Mouse (Mus musculus) liver, adult 2 months (tissue): ENCODE measurements around the gene Gm7544. TPM values are rescaled to one million over a fixed set of nuclear protein-coding genes. Genes with fewer than 3 reads are reported as not detected.
A peak's percentile ranks its signal among the peaks of the same experiment; 100 is the strongest.
"Not testable (repeated sequence)": the region's sequence is repeated elsewhere in the genome, so short reads cannot be mapped to it uniquely, and the experiment has no call there.

Experiments
- DNase-seq: peaks from one replicate; pipeline ENCODE4 v3.0.0-alpha.2; 2011; ENCODE audit warnings: low read depth, low spot score; ENCODE audit errors: extremely low read depth
- H3K27ac ChIP-seq: fragments of 200-500 bp; replicated peaks from 2 replicates; pipeline ENCODE4 v1.5.1; 2012; ENCODE audit warnings: low read depth, mild to moderate bottlenecking, control low read depth, inconsistent platforms, low read length; ENCODE audit not compliant: insufficient read depth
- H3K27me3 ChIP-seq: fragments of 200-500 bp; 2 replicates; pipeline ENCODE4 v1.6.1; 2012; ENCODE audit warnings: mild to moderate bottlenecking, moderate library complexity, low read length, inconsistent platforms; ENCODE audit not compliant: control insufficient read depth, insufficient read depth
- H3K36me3 ChIP-seq: fragments of 200-500 bp; 2 replicates; pipeline ENCODE4 v1.6.1; 2012; ENCODE audit warnings: low read length, inconsistent platforms; ENCODE audit not compliant: control insufficient read depth, insufficient read depth
- H3K4me1 ChIP-seq: fragments of 200-500 bp; 2 replicates; pipeline ENCODE4 v1.6.1; 2011; ENCODE audit warnings: low read length; ENCODE audit not compliant: control insufficient read depth, insufficient read depth
- H3K4me3 ChIP-seq: fragments of 200-500 bp; 2 replicates; pipeline ENCODE4 v1.5.1; 2011; ENCODE audit warnings: low read depth, mild to moderate bottlenecking, control low read depth, low read length, moderate library complexity; ENCODE audit not compliant: insufficient read depth
- H3K79me2 ChIP-seq: fragments of 200-500 bp; 2 replicates; pipeline ENCODE4 v1.6.1; 2012; ENCODE audit warnings: inconsistent platforms, mild to moderate bottlenecking, low read length, moderate library complexity; ENCODE audit not compliant: control insufficient read depth, insufficient read depth
- H3K9ac ChIP-seq: fragments of 200-500 bp; 2 replicates; pipeline ENCODE4 v1.6.1; 2012; ENCODE audit warnings: low read depth, mild to moderate bottlenecking, control low read depth, inconsistent platforms, low read length
- CTCF ChIP-seq: fragments of 200-500 bp; IDR thresholded peaks from 2 replicates; pipeline ENCODE4 v1.5.1; 2011; ENCODE audit warnings: low read depth, low read length, control low read depth
- POLR2A ChIP-seq: fragments of 200-500 bp; IDR thresholded peaks from 2 replicates; pipeline ENCODE4 v1.6.1; 2011; ENCODE audit warnings: low read length, control low read depth; ENCODE audit not compliant: insufficient read depth; ENCODE audit errors: extremely low read depth
- WGBS: fragments of 180-500 bp; shearing (Covaris S2); methylation state at CpG from one replicate; pipeline ENCODE4 v1.1.7; 2018; 5-methylcytosine and 5-hydroxymethylcytosine counted together
- polyA plus RNA-seq: library from polyadenylated mRNA; depleted of rRNA; stranded (reverse); fragments of >200 nt; gene quantifications from 2 replicates; pipeline ENCODE4 v1.2.3, GENCODE M21; 2012
- total RNA-seq: library from RNA; depleted of rRNA; stranded (reverse); fragments of >200 nt; gene quantifications from 2 replicates; pipeline ENCODE4 v1.2.3, GENCODE M21; 2014

Gene Gm7544
- total and polyA plus RNA-seq, 2 experiments = not detected

DNA sequence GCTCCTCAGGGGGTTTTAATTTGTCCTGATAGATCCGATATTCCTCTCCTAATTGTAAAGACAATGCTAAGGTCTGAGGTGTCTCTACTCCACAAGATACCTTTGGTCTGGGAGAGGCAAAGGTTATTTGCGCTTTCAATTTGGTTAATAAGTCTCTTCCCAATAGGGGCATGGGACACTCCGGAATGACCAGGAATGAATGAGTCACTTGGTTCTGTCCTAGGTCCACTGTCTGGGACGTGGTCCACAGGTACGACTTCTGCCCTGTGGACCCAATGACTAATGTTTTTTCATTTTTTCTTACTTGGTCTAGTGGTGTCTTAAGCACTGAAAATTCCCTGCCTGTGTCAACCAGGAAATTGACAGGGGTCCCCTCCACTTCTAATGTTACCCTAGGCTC, 17.1 kb downstream of the Gm7544 start:
- no peaks in the 10 kb centered on the region for H3K27me3 ChIP-seq
- H3K27ac ChIP-seq = no peak overlapping the region
- TF ChIP-seq CTCF (no peak), POLR2A (no peak)
- H3K9ac ChIP-seq = no peak overlapping the region
- H3K4me3 ChIP-seq = no peak overlapping the region
- no peaks in the 10 kb centered on the region for H3K79me2 ChIP-seq
- no peaks in the 10 kb centered on the region for H3K4me1 ChIP-seq
- H3K36me3 ChIP-seq = no peaks in the 10 kb centered on the region
- no peak for DNase-seq
- WGBS = 93% methylated on average over 5 of the region's 5 CpGs

DNA sequence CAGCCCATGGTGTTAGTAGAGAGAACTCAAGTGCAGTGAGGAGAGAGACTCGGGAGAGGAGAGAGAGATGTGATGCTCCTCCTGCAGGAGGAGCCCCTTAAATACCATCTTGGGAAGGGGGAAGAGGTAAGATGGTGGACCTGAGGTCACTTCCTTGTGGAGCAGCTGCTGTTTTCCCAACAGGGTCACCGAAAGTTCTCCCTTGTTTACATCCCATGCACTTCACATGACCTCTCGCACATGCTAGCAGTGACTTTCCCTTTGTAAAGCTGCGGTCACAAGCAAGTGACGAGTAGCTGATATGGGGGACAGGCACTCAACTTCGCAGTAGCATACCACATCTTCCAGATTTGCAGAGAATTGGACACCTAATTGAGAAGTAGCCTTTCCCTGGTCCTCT, 24.5 kb downstream of the Gm7544 start, which contains the start of gene Gm6217:
Gene Gm6217 (minus strand): TSS at position 74 of the 400 bp plus-strand sequence.
- H3K27me3 ChIP-seq, H3K4me3 ChIP-seq, H3K36me3 ChIP-seq, H3K27ac ChIP-seq, DNase-seq, H3K4me1 ChIP-seq, H3K9ac ChIP-seq, H3K79me2 ChIP-seq: not testable (repeated sequence)
- no CpG with 5 or more reads among the region's 6 CpGs for WGBS

DNA sequence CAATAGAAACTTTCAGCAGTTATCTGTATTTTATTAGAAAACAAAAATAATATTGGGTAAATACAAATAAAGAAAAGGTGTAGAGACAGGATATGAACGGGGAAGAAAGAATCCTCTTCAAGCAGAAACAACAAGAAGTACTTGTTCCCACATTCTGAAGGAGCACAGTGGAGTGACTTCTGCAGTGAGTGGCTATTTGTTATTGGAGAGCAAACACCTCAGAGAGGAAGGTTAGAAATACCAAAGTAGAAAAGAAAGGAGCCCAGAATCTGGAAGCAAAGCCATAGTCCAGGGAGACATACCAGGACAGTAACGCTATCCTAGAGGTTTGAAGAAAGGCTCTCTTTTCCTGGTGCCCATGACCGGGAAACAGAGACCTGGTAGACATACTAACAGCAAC, 25.3 kb downstream of the Gm7544 start:
- not testable (repeated sequence) for H3K27me3 ChIP-seq, H3K9ac ChIP-seq, H3K27ac ChIP-seq, H3K4me1 ChIP-seq, H3K36me3 ChIP-seq, H3K4me3 ChIP-seq, H3K79me2 ChIP-seq, DNase-seq
- WGBS = 91% methylated on average over 3 of the region's 3 CpGs

- TF ChIP-seq CTCF (no peak), POLR2A (no peak)
- H3K36me3 ChIP-seq = no peaks in the 10 kb centered on the region
- WGBS = 86% methylated on average over 6 of the region's 6 CpGs
- DNase-seq = peak; percentile 11
- H3K9ac ChIP-seq = no peak within 1 kb of the TSS
- no peak within 1 kb of the TSS for H3K27ac ChIP-seq
- no peak within 1 kb of the TSS for H3K4me3 ChIP-seq
- no peaks in the 10 kb centered on the region for H3K79me2 ChIP-seq
- no peaks in the 10 kb centered on the region for H3K27me3 ChIP-seq
- no peaks in the 10 kb centered on the region for H3K4me1 ChIP-seq
Measured at GRCm38 (mm10) chr1:82924650-82925049, 31.2 kb downstream of the Gm7544 start, which contains the start of gene A030014E15Rik. Gene A030014E15Rik, plus strand, starts transcription at chr1:82924917.

DNA sequence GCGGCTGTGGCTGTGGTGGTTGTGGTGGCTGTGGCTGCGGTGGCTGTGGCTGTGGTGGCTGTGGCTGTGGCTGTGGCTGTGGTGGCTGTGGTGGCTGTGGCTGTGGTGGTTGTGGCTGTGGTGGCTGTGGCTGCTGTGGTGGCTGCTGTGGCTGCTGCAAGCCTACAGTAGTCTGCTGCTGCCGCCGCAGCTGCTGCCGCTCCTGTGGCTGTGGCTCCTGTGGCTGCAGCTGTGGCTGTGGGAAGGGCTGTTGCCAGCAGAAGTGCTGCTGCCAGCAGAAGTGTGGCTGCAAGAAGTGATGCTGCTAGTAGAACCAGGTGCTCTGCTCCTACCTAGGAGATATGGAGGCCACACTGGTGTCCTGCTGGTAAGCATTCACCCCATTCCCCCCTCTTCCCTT, 42.4 kb downstream of the Gm7544 start:
- not testable (repeated sequence) for H3K9ac ChIP-seq, H3K27ac ChIP-seq, H3K79me2 ChIP-seq, H3K36me3 ChIP-seq, DNase-seq, H3K4me3 ChIP-seq, H3K27me3 ChIP-seq, H3K4me1 ChIP-seq
- WGBS = 90% methylated on average over 5 of the region's 5 CpGs

DNA sequence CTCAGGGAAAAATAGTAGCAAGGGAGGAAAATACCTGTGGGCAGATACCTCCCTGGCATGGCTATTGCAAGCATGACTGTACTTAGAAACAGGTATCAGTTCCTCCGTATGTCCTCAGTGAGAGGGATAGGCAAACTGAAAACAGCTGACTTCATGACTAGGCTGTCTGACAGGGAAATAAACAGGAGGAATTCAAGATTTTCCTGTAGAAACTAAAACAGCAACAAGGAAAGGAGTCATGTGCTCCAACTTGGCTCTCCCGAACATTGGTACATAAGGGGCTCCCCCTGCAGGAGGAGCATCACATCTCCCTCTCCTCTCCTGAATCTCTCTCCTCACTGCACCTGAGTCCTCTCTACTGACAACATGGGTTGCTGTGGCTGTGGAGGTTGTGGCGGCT, 42.8 kb downstream of the Gm7544 start, which contains the start of gene A030005L19Rik:
Gene A030005L19Rik (plus strand): TSS at position 301 of the 400 bp plus-strand sequence.
- no peak within 1 kb of the TSS for H3K9ac ChIP-seq
- 77% methylated on average over 3 of the region's 3 CpGs for WGBS
- DNase-seq = no peak

More for the DNA sequence above, 42.8 kb downstream of the Gm7544 start, which contains the start of gene A030005L19Rik:
- Histone ChIP-seq H3K79me2 (no peaks in the 10 kb centered on the region), H3K27ac (no peak within 1 kb of the TSS), H3K36me3 (no peaks in the 10 kb centered on the region), H3K4me1 (no peaks in the 10 kb centered on the region), H3K27me3 (no peaks in the 10 kb centered on the region), H3K4me3 (no peak within 1 kb of the TSS)
- TF ChIP-seq CTCF (peak; percentile 16; the same call in 1 of the 2 replicates), POLR2A (no peak)
